Comparison of ENCODE assay signal across 23 mouse cellular contexts in genomic region chr11:33349269-33349668, GRCm38 (mm10).
DNase-seq lines count a peak whose midpoint lies in the region; TF ChIP-seq lines count a peak whose summit lies in the region.
"Had no signal": no experiment of that assay in that cellular context is flagged by ENCODE, and none has a peak within 500 bp of the region (broad histone marks: within the 10 kb centered on the region; RNA-seq: fewer than 3 reads in every experiment).

No protein-coding gene starts in this region.

- WGBS in thymus, adult 2 months = 40% methylated on average over 2 of the region's 2 CpGs

- TF ChIP-seq CTCF in thymus, adult 2 months (IDR thresholded peaks at IDR 0.05; ENCODE audit: borderline replicate concordance, control insufficient read depth, extremely low read depth, insufficient read depth, low read length, poor library complexity) = no peak

- DNase-seq in thymus, postnatal 0 days (ENCODE audit: low spot score) = peak; percentile 33
- no peak for DNase-seq in thymus, adult 2 months
- DNase-seq in A20 (ENCODE audit: low read depth, low spot score) = peak; percentile 83
- DNase-seq in CD4-positive helper T cell, adult 2 months (ENCODE audit: low read depth, low spot score) = peak; percentile 1
- DNase-seq in induced T-regulatory cell, adult 2 months (ENCODE audit: low read depth) = peak; percentile 2
- DNase-seq in ovary, postnatal 36 days (ENCODE audit: low spot score) = no peak
- DNase-seq in kidney, postnatal 10 days = no peak
- DNase-seq: adrenal gland, adult 8-10 months; adrenal gland, postnatal 14 days; adrenal gland, postnatal 36 days; B cell, adult 2 months; cerebellum, adult 11-12 months; cerebellum, adult 2 months; cerebellum, adult 9-10 months; cerebellum, postnatal 10 days; cerebellum, postnatal 25 days; forebrain, postnatal 0 days had no signal

- no peaks in the 10 kb centered on the region for H3K27me3 ChIP-seq in thymus, adult 2 months (ENCODE audit: control insufficient read depth, insufficient read depth, low read length)
- H3K27me3 ChIP-seq: embryonic facial prominence, embryonic 12.5 days; forebrain, embryonic 13.5 days; forebrain, embryonic 15.5 days; Patski had no signal

- no peaks in the 10 kb centered on the region for H3K36me3 ChIP-seq in thymus, adult 2 months (ENCODE audit: control insufficient read depth, insufficient read depth, low read length)
- H3K36me3 ChIP-seq: embryonic facial prominence, embryonic 10.5 days; embryonic facial prominence, embryonic 12.5 days; forebrain, embryonic 15.5 days; G1E had no signal

- H3K27ac ChIP-seq in thymus, adult 2 months (ENCODE audit: control insufficient read depth, insufficient read depth, low read length) = no peak overlapping the region
- H3K27ac ChIP-seq: embryonic facial prominence, embryonic 10.5 days; embryonic facial prominence, embryonic 12.5 days; forebrain, embryonic 13.5 days; forebrain, embryonic 15.5 days had no signal

- no peak overlapping the region for H3K4me3 ChIP-seq in thymus, adult 2 months (ENCODE audit: control insufficient read depth, insufficient read depth, low read length)
- H3K4me3 ChIP-seq: embryonic facial prominence, embryonic 10.5 days; embryonic facial prominence, embryonic 12.5 days; forebrain, embryonic 13.5 days; forebrain, embryonic 15.5 days had no signal

- H3K4me1 ChIP-seq in thymus, adult 2 months (replicated peaks; ENCODE audit: control insufficient read depth, insufficient read depth, low read length) = no peaks in the 10 kb centered on the region
- H3K4me1 ChIP-seq: embryonic facial prominence, embryonic 12.5 days; forebrain, embryonic 13.5 days; forebrain, embryonic 15.5 days had no signal

- no peak for TF ChIP-seq POLR2A in thymus, adult 2 months (IDR thresholded peaks at IDR 0.05; ENCODE audit: control insufficient read depth, extremely low read depth, insufficient read depth, low read length, poor library complexity)

Comparison
In these comparisons a context has a peak if more than half of its experiments do, and no peak if none do; other contexts are left out.
1. DNase-seq: peak in thymus, postnatal 0 days (single experiment), A20 (single experiment), CD4-positive helper T cell, adult 2 months (single experiment) and induced T-regulatory cell, adult 2 months (single experiment); none in thymus, adult 2 months (single experiment), ovary, postnatal 36 days (single experiment) and kidney, postnatal 10 days (single experiment).